Mouse (Mus musculus) heart, postnatal 0 days (tissue): ENCODE data around the gene Matk. TPM values are rescaled to one million over a fixed set of nuclear protein-coding genes. Genes with fewer than 3 reads are reported as not detected.

ENCODE experiments used
- ATAC-seq: fragments of 200-750 bp; cut with Nextera tagmentation; 2 replicates; pipeline ENCODE4 v1.8.0; 2017; ENCODE audit warnings: low read depth, moderate number of reproducible peaks, moderate library complexity; ENCODE audit not compliant: insufficient read depth
- DNase-seq: peaks from one replicate; pipeline ENCODE4 v3.0.0-alpha.2; 2016; ENCODE audit warnings: low spot score
- H3K27ac ChIP-seq: fragments of 300-500 bp; sonication (generic); 2 replicates; pipeline ENCODE4 v1.5.1; 2014; ENCODE audit warnings: low read depth, mild to moderate bottlenecking
- H3K27me3 ChIP-seq: fragments of 300-500 bp; sonication (generic); 2 replicates; pipeline ENCODE4 v1.6.1; 2014; ENCODE audit warnings: low read length, mixed read lengths; ENCODE audit not compliant: control insufficient read depth, insufficient read depth
- H3K36me3 ChIP-seq: fragments of 300-500 bp; sonication (generic); replicated peaks from 2 replicates; pipeline ENCODE4 v1.6.1; 2014; ENCODE audit warnings: low read length, mixed read lengths; ENCODE audit not compliant: control insufficient read depth, insufficient read depth
- H3K4me1 ChIP-seq: fragments of 300-500 bp; sonication (generic); 2 replicates; pipeline ENCODE4 v1.6.1; 2014; ENCODE audit warnings: antibody characterized with exemption; ENCODE audit not compliant: control insufficient read depth, insufficient read depth
- H3K4me2 ChIP-seq: fragments of 300-500 bp; sonication (generic); 2 replicates; pipeline ENCODE4 v1.6.1; 2014; ENCODE audit warnings: low read depth, mild to moderate bottlenecking, low read length, moderate library complexity
- H3K4me3 ChIP-seq: fragments of 300-500 bp; sonication (generic); 2 replicates; pipeline ENCODE4 v1.5.1; 2014; ENCODE audit warnings: low read depth, low read length
- H3K9ac ChIP-seq: fragments of 300-500 bp; sonication (generic); replicated peaks from 2 replicates; pipeline ENCODE4 v1.6.1; 2014; ENCODE audit warnings: low read depth, low read length, mixed read lengths
- H3K9me3 ChIP-seq: fragments of 300-500 bp; sonication (generic); replicated peaks from 2 replicates; pipeline ENCODE4 v1.6.1; 2016; ENCODE audit warnings: low read length; ENCODE audit not compliant: control insufficient read depth
- CTCF ChIP-seq: IDR thresholded peaks from 2 replicates; pipeline ENCODE4 v1.5.1; 2016; ENCODE audit warnings: antibody characterized with exemption, control low read depth, low read depth
- EP300 ChIP-seq: IDR thresholded peaks from 2 replicates; pipeline ENCODE4 v1.6.1; 2016; ENCODE audit warnings: antibody characterized with exemption, low read depth
- WGBS: fragments of 180-500 bp; shearing (Covaris S2); extraction: QIAGEN DNeasy Blood & Tissue Kit; methylation state at CpG from one replicate; pipeline ENCODE4 v1.1.7; 2014; 5-methylcytosine and 5-hydroxymethylcytosine counted together
- polyA plus RNA-seq: library from polyadenylated mRNA; unstranded; fragments of >200 nt; fragmentation: Nextera tagmentation; extraction: Ambion mirVana; gene quantifications from 2 replicates; pipeline ENCODE4 v1.2.1, GENCODE M21; 2015
- total RNA-seq: library from RNA; depleted of rRNA; stranded (reverse); fragments of >200 nt; gene quantifications from 2 replicates; pipeline ENCODE4 v1.2.3, GENCODE M21; 2014; ENCODE audit warnings: low replicate concordance

Matk gene
- total and polyA plus RNA-seq, 2 experiments from 2014 or later = 0.31 to 0.42 TPM

GRCm38 (mm10) chr10:81236471-81237268 lies 16.1 kb upstream of the Matk start:
- no peak for ATAC-seq
- Histone ChIP-seq H3K4me1 (peaks cover 5% of the 10 kb centered on the region; the same call in 1 of the 2 replicates), H3K4me2 (no peak overlapping the region), H3K27ac (no peak overlapping the region), H3K27me3 (peaks cover 25% of the 10 kb centered on the region), H3K9ac (no peak overlapping the region), H3K9me3 (no peaks in the 10 kb centered on the region), H3K36me3 (no peaks in the 10 kb centered on the region), H3K4me3 (no peak overlapping the region)
- TF ChIP-seq CTCF (no peak), EP300 (no peak)
- no peak for DNase-seq
- 79% methylated on average over 12 of the region's 12 CpGs for WGBS

GRCm38 (mm10) chr10:81238618-81239017 lies 14.1 kb upstream of the Matk start:
- ATAC-seq = no peak
- H3K27ac ChIP-seq = no peak overlapping the region
- H3K4me3 ChIP-seq = no peak overlapping the region
- TF ChIP-seq EP300 = no peak
- TF ChIP-seq CTCF = no peak
- no peak for DNase-seq
- H3K9ac ChIP-seq = no peak overlapping the region
- no peaks in the 10 kb centered on the region for H3K9me3 ChIP-seq
- WGBS = 76% methylated on average over 2 of the region's 2 CpGs
- peaks cover 2% of the 10 kb centered on the region; the same call in 1 of the 2 replicates for H3K4me1 ChIP-seq
- no peak overlapping the region for H3K4me2 ChIP-seq
- peaks cover 21% of the 10 kb centered on the region for H3K27me3 ChIP-seq
- H3K36me3 ChIP-seq = no peaks in the 10 kb centered on the region

- no peak for ATAC-seq
- 31% methylated on average over 13 of the region's 13 CpGs for WGBS
- no peak overlapping the region for H3K27ac ChIP-seq
- H3K36me3 ChIP-seq = no peaks in the 10 kb centered on the region
- no peaks in the 10 kb centered on the region for H3K9me3 ChIP-seq
- 0 out of 2 replicates have a peak, but pooled peaks cover 2% of the 10 kb centered on the region for H3K4me1 ChIP-seq
- peaks cover 21% of the 10 kb centered on the region for H3K27me3 ChIP-seq
- no peak overlapping the region for H3K4me3 ChIP-seq
- peak; percentile 57 for TF ChIP-seq CTCF
- TF ChIP-seq EP300 = no peak
- H3K4me2 ChIP-seq = no peak overlapping the region
- no peak for DNase-seq
- no peak overlapping the region for H3K9ac ChIP-seq
Measured at GRCm38 (mm10) chr10:81240876-81241275, 11.9 kb upstream of the Matk start.

- 0 out of 2 replicates have a peak, but pooled peaks cover 2% of the 10 kb centered on the region for H3K4me1 ChIP-seq
- H3K27ac ChIP-seq = no peak overlapping the region
- no peak overlapping the region for H3K4me2 ChIP-seq
- H3K4me3 ChIP-seq = no peak overlapping the region
- ATAC-seq (no peak), DNase-seq (no peak)
- H3K36me3 ChIP-seq = no peaks in the 10 kb centered on the region
- WGBS = 85% methylated on average over 16 of the region's 16 CpGs
- TF ChIP-seq EP300 (no peak), CTCF (no peak)
- no peaks in the 10 kb centered on the region for H3K9me3 ChIP-seq
- peaks cover 21% of the 10 kb centered on the region for H3K27me3 ChIP-seq
- no peak overlapping the region for H3K9ac ChIP-seq
Measured at GRCm38 (mm10) chr10:81242021-81242420, 10.7 kb upstream of the Matk start.

GRCm38 (mm10) chr10:81244146-81244545 lies 8.6 kb upstream of the Matk start:
- TF ChIP-seq EP300 (no peak), CTCF (no peak)
- H3K9ac ChIP-seq = no peak overlapping the region

More at GRCm38 (mm10) chr10:81244146-81244545, 8.6 kb upstream of the Matk start:
- Histone ChIP-seq H3K36me3 (no peaks in the 10 kb centered on the region), H3K9me3 (no peaks in the 10 kb centered on the region), H3K27ac (no peak overlapping the region), H3K4me3 (no peak overlapping the region), H3K4me1 (0 out of 2 replicates have a peak, but pooled peaks cover 2% of the 10 kb centered on the region), H3K4me2 (no peak overlapping the region), H3K27me3 (peaks cover 20% of the 10 kb centered on the region)
- ATAC-seq (no peak), DNase-seq (no peak)
- WGBS = 69% methylated on average over 4 of the region's 4 CpGs
